Mouse (Mus musculus): Measurements from ENCODE around the gene Pde4a.
A peak's percentile ranks its signal among the peaks of the same experiment; 100 is the strongest.
"Not testable (repeated sequence)": the region's sequence is repeated elsewhere in the genome, so short reads cannot be mapped to it uniquely, and the experiment has no call there.

Gene Pde4a

GRCm38 (mm10) chr9:21213617-21214190, 48.2 kb downstream of the Pde4a start:
- no peak for DNase-seq (ENCODE audit: inconsistent age in 2 of 2, low spot score in 1 of 2)

GRCm38 (mm10) chr9:21216050-21216841, 50.7 kb downstream of the Pde4a start:
- no peak for DNase-seq (ENCODE audit: inconsistent age in 2 of 2, low spot score in 1 of 2)

GRCm38 (mm10) chr9:21219820-21220219, 54.3 kb downstream of the Pde4a start:
- DNase-seq (ENCODE audit: inconsistent age in 2 of 2, low spot score in 1 of 2), result no peak

- DNase-seq (ENCODE audit: inconsistent age in 2 of 2, low spot score in 1 of 2), result peak; percentile 95 to 98
Observed at GRCm38 (mm10) chr9:21220490-21221382, 55.2 kb downstream of the Pde4a start.

- DNase-seq (ENCODE audit: inconsistent age in 2 of 2, low spot score in 1 of 2), result peak in 1 of 2 experiments; percentile 84
Observed at GRCm38 (mm10) chr9:21221383-21221929, 55.9 kb downstream of the Pde4a start.

- DNase-seq (ENCODE audit: inconsistent age in 2 of 2, low spot score in 1 of 2), result not testable (repeated sequence)
Observed at GRCm38 (mm10) chr9:21223490-21223889, 58.0 kb downstream of the Pde4a start.

- DNase-seq (ENCODE audit: inconsistent age in 2 of 2, low spot score in 1 of 2), result no peak
Observed at GRCm38 (mm10) chr9:21223906-21224305, 58.4 kb downstream of the Pde4a start.

GRCm38 (mm10) chr9:21224576-21225414, 59.3 kb downstream of the Pde4a start:
- DNase-seq (ENCODE audit: inconsistent age in 2 of 2, low spot score in 1 of 2), result peak; percentile 76 to 89

- no peak for DNase-seq (ENCODE audit: inconsistent age in 2 of 2, low spot score in 1 of 2)
Observed at GRCm38 (mm10) chr9:21225415-21225758, 59.9 kb downstream of the Pde4a start.

GRCm38 (mm10) chr9:21227342-21227741, 61.8 kb downstream of the Pde4a start:
- no peak for DNase-seq (ENCODE audit: inconsistent age in 2 of 2, low spot score in 1 of 2)

- DNase-seq (ENCODE audit: inconsistent age in 2 of 2, low spot score in 1 of 2), result peak in 1 of 2 experiments; percentile 31
Observed at GRCm38 (mm10) chr9:21231551-21231950, 66.0 kb downstream of the Pde4a start.

- DNase-seq (ENCODE audit: inconsistent age in 2 of 2, low spot score in 1 of 2), result peak in 1 of 2 experiments; percentile 17
Observed at GRCm38 (mm10) chr9:21232867-21233266, 67.4 kb downstream of the Pde4a start.

GRCm38 (mm10) chr9:21233366-21233765, 67.9 kb downstream of the Pde4a start:
- DNase-seq (ENCODE audit: inconsistent age in 2 of 2, low spot score in 1 of 2), result peak in 1 of 2 experiments; percentile 27

GRCm38 (mm10) chr9:21233805-21234204, 68.3 kb downstream of the Pde4a start:
- peak in 1 of 2 experiments; percentile 20 for DNase-seq (ENCODE audit: inconsistent age in 2 of 2, low spot score in 1 of 2)

GRCm38 (mm10) chr9:21235341-21235740, 69.8 kb downstream of the Pde4a start:
- peak in 1 of 2 experiments; percentile 60 for DNase-seq (ENCODE audit: inconsistent age in 2 of 2, low spot score in 1 of 2)

GRCm38 (mm10) chr9:21236991-21237367, 71.5 kb downstream of the Pde4a start:
- no peak for DNase-seq (ENCODE audit: inconsistent age in 2 of 2, low spot score in 1 of 2)

GRCm38 (mm10) chr9:21237368-21238003, 72.0 kb downstream of the Pde4a start:
- peak; percentile 46 to 75 for DNase-seq (ENCODE audit: inconsistent age in 2 of 2, low spot score in 1 of 2)

- no peak for DNase-seq (ENCODE audit: inconsistent age in 2 of 2, low spot score in 1 of 2)
Observed at GRCm38 (mm10) chr9:21238004-21238732, 72.7 kb downstream of the Pde4a start.
